Mouse (Mus musculus): Measurements from ENCODE around the gene Vps11. TPM values are rescaled to one million over a fixed set of nuclear protein-coding genes. Genes with fewer than 3 reads are reported as not detected.
A peak's percentile ranks its signal among the peaks of the same experiment; 100 is the strongest.
"Not testable (repeated sequence)": the region's sequence is repeated elsewhere in the genome, so short reads cannot be mapped to it uniquely, and the experiment has no call there.

Vps11 gene
- 32.0 and 32.4 TPM in 2 replicates for polyA plus RNA-seq (2014; fragmentation: Nextera tagmentation; extraction: Ambion mirVana)

- Histone ChIP-seq H3K4me3 (ENCODE audit: low read depth, low read length) (peak within 1 kb of the TSS; percentile 80), H3K27ac (ENCODE audit: low read depth, low read length) (peak within 1 kb of the TSS; percentile 21; the same call in 1 of the 2 replicates)
- WGBS = 1% methylated on average over 44 of the region's 44 CpGs
These were observed at the start of gene Vps11 for GRCm38 (mm10) chr9:44361190-44361917. Gene Vps11, minus strand, starts transcription at chr9:44361670.

GRCm38 (mm10) chr9:44410647-44411336, 49.3 kb upstream of the Vps11 start:
- H3K9me3 ChIP-seq (ENCODE audit: control insufficient read depth, low read length) = no peaks in the 10 kb centered on the region
- peaks cover 21% of the 10 kb centered on the region for H3K36me3 ChIP-seq (ENCODE audit: control insufficient read depth, insufficient read depth, low read length)
- WGBS = 91% methylated on average over 2 of the region's 2 CpGs
- no peak overlapping the region for H3K4me2 ChIP-seq
- peaks cover 5% of the 10 kb centered on the region; the same call in 1 of the 2 replicates for H3K4me1 ChIP-seq (ENCODE audit: control insufficient read depth, insufficient read depth, low read length)
- no peak overlapping the region for H3K27ac ChIP-seq (ENCODE audit: low read depth, low read length)
- no peak overlapping the region for H3K9ac ChIP-seq (ENCODE audit: low read length)
- H3K4me3 ChIP-seq (ENCODE audit: low read depth, low read length) = no peak overlapping the region
- H3K27me3 ChIP-seq (ENCODE audit: control insufficient read depth, insufficient read depth, low read length) = no peaks in the 10 kb centered on the region
- ATAC-seq (ENCODE audit: low FRiP score) (no peak), DNase-seq (ENCODE audit: low spot score, missing footprints) (peak; percentile 85)

More at GRCm38 (mm10) chr9:44361190-44361917, at the start of gene Vps11:
- Histone ChIP-seq H3K9me3 (ENCODE audit: control insufficient read depth, low read length) (no peaks in the 10 kb centered on the region), H3K4me1 (ENCODE audit: control insufficient read depth, insufficient read depth, low read length) (peaks cover 3% of the 10 kb centered on the region; the same call in 1 of the 2 replicates), H3K4me2 (peak within 1 kb of the TSS; percentile 47), H3K36me3 (ENCODE audit: control insufficient read depth, insufficient read depth, low read length) (peaks cover 10% of the 10 kb centered on the region), H3K27me3 (ENCODE audit: control insufficient read depth, insufficient read depth, low read length) (no peaks in the 10 kb centered on the region), H3K9ac (ENCODE audit: low read length) (peak within 1 kb of the TSS; percentile 81)
- ATAC-seq (ENCODE audit: low FRiP score) (peak; percentile 94), DNase-seq (ENCODE audit: low spot score, missing footprints) (peak; percentile 99)

GRCm38 (mm10) chr9:44408693-44409092, 47.2 kb upstream of the Vps11 start:
- peak overlapping the region; percentile 52 for H3K4me2 ChIP-seq
- peak overlapping the region; percentile 83 for H3K4me3 ChIP-seq (ENCODE audit: low read depth, low read length)
- H3K9ac ChIP-seq (ENCODE audit: low read length); H3K4me1 ChIP-seq (ENCODE audit: control insufficient read depth, insufficient read depth, low read length); H3K27ac ChIP-seq (ENCODE audit: low read depth, low read length); ATAC-seq (ENCODE audit: low FRiP score); H3K27me3 ChIP-seq (ENCODE audit: control insufficient read depth, insufficient read depth, low read length); H3K9me3 ChIP-seq (ENCODE audit: control insufficient read depth, low read length): not testable (repeated sequence)
- H3K36me3 ChIP-seq (ENCODE audit: control insufficient read depth, insufficient read depth, low read length) = peaks cover 25% of the 10 kb centered on the region
- peak; percentile 8 for DNase-seq (ENCODE audit: low spot score, missing footprints)
- WGBS = 80% methylated on average over 9 of the region's 9 CpGs

GRCm38 (mm10) chr9:44407752-44408097, 46.3 kb upstream of the Vps11 start:
- H3K9me3 ChIP-seq (ENCODE audit: control insufficient read depth, low read length) = no peaks in the 10 kb centered on the region
- H3K4me3 ChIP-seq (ENCODE audit: low read depth, low read length) = peak overlapping the region; percentile 83
- DNase-seq (ENCODE audit: low spot score, missing footprints) (no peak), ATAC-seq (ENCODE audit: low FRiP score) (no peak)
- peaks cover 7% of the 10 kb centered on the region for H3K4me1 ChIP-seq (ENCODE audit: control insufficient read depth, insufficient read depth, low read length)
- H3K27me3 ChIP-seq (ENCODE audit: control insufficient read depth, insufficient read depth, low read length) = no peaks in the 10 kb centered on the region
- H3K36me3 ChIP-seq (ENCODE audit: control insufficient read depth, insufficient read depth, low read length) = peaks cover 22% of the 10 kb centered on the region
- H3K4me2 ChIP-seq = peak overlapping the region; percentile 52
- peak overlapping the region; percentile 88 for H3K9ac ChIP-seq (ENCODE audit: low read length)
- H3K27ac ChIP-seq (ENCODE audit: low read depth, low read length) = peak overlapping the region; percentile 80; the same call in 1 of the 2 replicates
- 1% methylated on average over 24 of the region's 24 CpGs for WGBS

GRCm38 (mm10) chr9:44406906-44407751, 45.7 kb upstream of the Vps11 start, which contains the start of the genes Rps25 and Trappc4:
Gene Rps25, plus strand, starts transcription at chr9:44407139.
Gene Trappc4, minus strand, starts transcription at chr9:44407600.
- Histone ChIP-seq H3K9me3 (ENCODE audit: control insufficient read depth, low read length) (no peaks in the 10 kb centered on the region), H3K4me2 (peak within 1 kb of the TSS; percentile 52), H3K36me3 (ENCODE audit: control insufficient read depth, insufficient read depth, low read length) (peaks cover 26% of the 10 kb centered on the region), H3K4me1 (ENCODE audit: control insufficient read depth, insufficient read depth, low read length) (peaks cover 7% of the 10 kb centered on the region), H3K27ac (ENCODE audit: low read depth, low read length) (peak within 1 kb of the TSS; percentile 80), H3K4me3 (ENCODE audit: low read depth, low read length) (peak within 1 kb of the TSS; percentile 83), H3K27me3 (ENCODE audit: control insufficient read depth, insufficient read depth, low read length) (no peaks in the 10 kb centered on the region), H3K9ac (ENCODE audit: low read length) (peak within 1 kb of the TSS; percentile 88)
- DNase-seq (ENCODE audit: low spot score, missing footprints) (peak; percentile 99), ATAC-seq (ENCODE audit: low FRiP score) (peak; percentile 96)
- under 1% methylated on average over 51 of the region's 51 CpGs for whole genome bisulfite sequencing

- no peak overlapping the region for H3K27ac ChIP-seq (ENCODE audit: low read depth, low read length)
- H3K4me1 ChIP-seq (ENCODE audit: control insufficient read depth, insufficient read depth, low read length) = peaks cover 7% of the 10 kb centered on the region
- DNase-seq (ENCODE audit: low spot score, missing footprints) (no peak), ATAC-seq (ENCODE audit: low FRiP score) (no peak)
- H3K4me2 ChIP-seq = no peak overlapping the region
- H3K9me3 ChIP-seq (ENCODE audit: control insufficient read depth, low read length) = no peaks in the 10 kb centered on the region
- peaks cover 18% of the 10 kb centered on the region for H3K36me3 ChIP-seq (ENCODE audit: control insufficient read depth, insufficient read depth, low read length)
- H3K9ac ChIP-seq (ENCODE audit: low read length) = no peak overlapping the region
- no peak overlapping the region for H3K4me3 ChIP-seq (ENCODE audit: low read depth, low read length)
- H3K27me3 ChIP-seq (ENCODE audit: control insufficient read depth, insufficient read depth, low read length) = no peaks in the 10 kb centered on the region
- 86% methylated on average over 3 of the region's 3 CpGs for WGBS
These were observed 43.5 kb upstream of the Vps11 start for GRCm38 (mm10) chr9:44405011-44405410.

- Histone ChIP-seq H3K4me3 (ENCODE audit: low read depth, low read length) (no peak overlapping the region), H3K4me2 (no peak overlapping the region), H3K9ac (ENCODE audit: low read length) (no peak overlapping the region), H3K27ac (ENCODE audit: low read depth, low read length) (no peak overlapping the region), H3K27me3 (ENCODE audit: control insufficient read depth, insufficient read depth, low read length) (no peaks in the 10 kb centered on the region), H3K9me3 (ENCODE audit: control insufficient read depth, low read length) (no peaks in the 10 kb centered on the region), H3K36me3 (ENCODE audit: control insufficient read depth, insufficient read depth, low read length) (peaks cover 11% of the 10 kb centered on the region), H3K4me1 (ENCODE audit: control insufficient read depth, insufficient read depth, low read length) (peaks cover 11% of the 10 kb centered on the region)
- ATAC-seq (ENCODE audit: low FRiP score) = no peak
- 89% methylated on average over 4 of the region's 4 CpGs for WGBS
- DNase-seq (ENCODE audit: low spot score, missing footprints) = no peak
These were observed 39.6 kb upstream of the Vps11 start for GRCm38 (mm10) chr9:44401081-44401480.

- Histone ChIP-seq H3K4me3 (ENCODE audit: low read depth, low read length) (no peak overlapping the region), H3K9me3 (ENCODE audit: control insufficient read depth, low read length) (no peaks in the 10 kb centered on the region), H3K27me3 (ENCODE audit: control insufficient read depth, insufficient read depth, low read length) (no peaks in the 10 kb centered on the region), H3K4me2 (no peak overlapping the region), H3K36me3 (ENCODE audit: control insufficient read depth, insufficient read depth, low read length) (peaks cover 7% of the 10 kb centered on the region), H3K9ac (ENCODE audit: low read length) (no peak overlapping the region), H3K27ac (ENCODE audit: low read depth, low read length) (no peak overlapping the region), H3K4me1 (ENCODE audit: control insufficient read depth, insufficient read depth, low read length) (peaks cover 7% of the 10 kb centered on the region; the same call in 1 of the 2 replicates)
- 92% methylated on average over 6 of the region's 6 CpGs for WGBS
- ATAC-seq (ENCODE audit: low FRiP score) (no peak), DNase-seq (ENCODE audit: low spot score, missing footprints) (no peak)
These were observed 38.3 kb upstream of the Vps11 start for GRCm38 (mm10) chr9:44399795-44400114.
